Mouse (Mus musculus) lung, adult 10 weeks (tissue): ENCODE results near the gene Amy2a5. TPM values are rescaled to one million over a fixed set of nuclear protein-coding genes. Genes with fewer than 3 reads are reported as not detected.

Experiments
- polyA plus RNA-seq: library from polyadenylated mRNA; stranded (reverse); fragments of 350-450 nt; fragmentation: Illumina TruSeq; extraction: RNeasy Lipid Tissue Mini Kit (QIAGEN cat#74804); gene quantifications from one replicate; pipeline ENCODE4 v1.2.3, GENCODE M21; 2014; ENCODE audit warnings: low read depth, low replicate concordance; ENCODE audit not compliant: insufficient read depth

Amy2a5 gene
- polyA plus RNA-seq = not detected

GRCm38 (mm10) chr3:113258737-113259136, at the start of gene Amy2a5:
Amy2a5 (minus strand) TSS chr3:113258837.

GRCm38 (mm10) chr3:113291349-113291748, 32.7 kb upstream of the Amy2a5 start, which contains the start of gene Amy2a4:
Amy2a4 (minus strand) TSS chr3:113291449.

Other genes starting within 250 kb of the Amy2a5 start
- gene Amy2a4, start 32.6 kb upstream of the Amy2a5 start, polyA plus RNA-seq = not detected
- gene Amy2a3, start 65.2 kb upstream of the Amy2a5 start, polyA plus RNA-seq = not detected
- not detected for gene Amy2a2, start 97.8 kb upstream of the Amy2a5 start, polyA plus RNA-seq